Mouse (Mus musculus): ENCODE measurements around the gene Gpr180.

GRCm38 (mm10) chr14:118131931-118132641 lies 4.9 kb upstream of the Gpr180 start:
- TF ChIP-seq POLR2A (IDR thresholded peaks at IDR 0.05; ENCODE audit: control insufficient read depth, extremely low read depth, insufficient read depth, low read length, poor library complexity) (no peak), CTCF (IDR thresholded peaks at IDR 0.05; ENCODE audit: borderline replicate concordance, control insufficient read depth, extremely low read depth, insufficient read depth, low read length, poor library complexity) (no peak; the same call in 1 of the 2 replicates)
